Mouse (Mus musculus) limb, embryonic 13.5 days (tissue): ENCODE measurements around the gene H1f0. TPM values are rescaled to one million over a fixed set of nuclear protein-coding genes. Genes with fewer than 3 reads are reported as not detected.

Experiments
- ATAC-seq: fragments of 200-750 bp; cut with Nextera tagmentation; 2 replicates; pipeline ENCODE4 v1.8.0; 2017; ENCODE audit warnings: low read depth, moderate number of reproducible peaks, moderate TSS enrichment; ENCODE audit not compliant: low FRiP score
- H3K27ac ChIP-seq: fragments of 300-500 bp; sonication (generic); 2 replicates; pipeline ENCODE4 v1.5.1; 2015; ENCODE audit warnings: inconsistent platforms, mild to moderate bottlenecking, moderate library complexity
- H3K27me3 ChIP-seq: fragments of 300-500 bp; sonication (generic); 2 replicates; pipeline ENCODE4 v1.6.1; 2015; ENCODE audit warnings: mild to moderate bottlenecking, inconsistent platforms
- H3K36me3 ChIP-seq: fragments of 300-500 bp; sonication (generic); 2 replicates; pipeline ENCODE4 v1.6.1; 2015; ENCODE audit warnings: inconsistent platforms, mild to moderate bottlenecking, moderate library complexity
- H3K4me1 ChIP-seq: fragments of 300-500 bp; sonication (generic); 2 replicates; pipeline ENCODE4 v1.6.1; 2015; ENCODE audit warnings: inconsistent platforms
- H3K4me2 ChIP-seq: fragments of 300-500 bp; sonication (generic); replicated peaks from 2 replicates; pipeline ENCODE4 v1.6.1; 2015; ENCODE audit warnings: inconsistent platforms, mild to moderate bottlenecking, moderate library complexity
- H3K4me3 ChIP-seq: fragments of 300-500 bp; sonication (generic); 2 replicates; pipeline ENCODE4 v1.5.1; 2015; ENCODE audit warnings: moderate library complexity, mild to moderate bottlenecking, inconsistent platforms
- H3K9ac ChIP-seq: fragments of 300-500 bp; sonication (generic); 2 replicates; pipeline ENCODE4 v1.6.1; 2015; ENCODE audit warnings: mild to moderate bottlenecking, inconsistent platforms
- H3K9me3 ChIP-seq: fragments of 300-500 bp; sonication (generic); 2 replicates; pipeline ENCODE4 v1.6.1; 2016; ENCODE audit warnings: inconsistent platforms
- WGBS: fragments of 180-500 bp; shearing (Covaris S2); methylation state at CpG from one replicate; pipeline ENCODE4 v1.1.7; 2015; 5-methylcytosine and 5-hydroxymethylcytosine counted together
- polyA plus RNA-seq: library from polyadenylated mRNA; unstranded; fragments of >200 nt; fragmentation: Nextera tagmentation; extraction: Ambion mirVana; gene quantifications from 2 replicates; pipeline ENCODE4 v1.2.1, GENCODE M21; 2015

The H1f0 gene
- polyA plus RNA-seq, 1 experiment from 2014 or later: 558 TPM

- Histone ChIP-seq H3K27ac (no peak overlapping the region), H3K4me2 (no peak overlapping the region), H3K9me3 (no peaks in the 10 kb centered on the region), H3K27me3 (no peaks in the 10 kb centered on the region), H3K4me3 (no peak overlapping the region), H3K4me1 (peaks cover 24% of the 10 kb centered on the region), H3K9ac (no peak overlapping the region), H3K36me3 (peaks cover 87% of the 10 kb centered on the region)
- ATAC-seq: no peak
- 94% methylated on average over 25 of the region's 25 CpGs for WGBS
Measured at GRCm38 (mm10) chr15:78990970-78991525, 37.2 kb upstream of the H1f0 start.

DNA sequence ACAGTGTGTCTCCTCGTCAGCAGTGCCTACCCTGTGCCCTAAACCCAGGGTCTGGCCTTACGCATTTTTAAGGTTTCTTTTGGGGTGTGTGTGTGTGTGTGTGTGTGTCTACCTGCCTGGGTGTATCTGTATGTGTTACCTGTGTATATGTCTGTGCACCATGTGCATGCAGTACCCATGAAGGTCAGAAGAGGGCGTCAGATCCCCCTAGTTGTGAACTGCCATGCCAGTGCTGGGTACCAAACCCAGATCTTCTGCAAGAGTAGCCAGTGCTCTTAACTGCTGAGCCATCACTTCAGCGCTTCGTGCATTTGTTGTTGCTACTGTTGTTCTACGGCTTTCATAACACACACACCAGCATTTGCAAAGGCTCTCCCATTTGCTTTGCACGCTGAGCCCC, 36.0 kb upstream of the H1f0 start:
- no peak overlapping the region for H3K4me2 ChIP-seq
- WGBS: 95% methylated on average over 7 of the region's 7 CpGs
- peaks cover 12% of the 10 kb centered on the region for H3K4me1 ChIP-seq
- no peaks in the 10 kb centered on the region for H3K27me3 ChIP-seq
- H3K9me3 ChIP-seq: no peaks in the 10 kb centered on the region
- peaks cover 98% of the 10 kb centered on the region for H3K36me3 ChIP-seq
- H3K4me3 ChIP-seq: no peak overlapping the region
- H3K27ac ChIP-seq: no peak overlapping the region
- H3K9ac ChIP-seq: no peak overlapping the region
- ATAC-seq: no peak

DNA sequence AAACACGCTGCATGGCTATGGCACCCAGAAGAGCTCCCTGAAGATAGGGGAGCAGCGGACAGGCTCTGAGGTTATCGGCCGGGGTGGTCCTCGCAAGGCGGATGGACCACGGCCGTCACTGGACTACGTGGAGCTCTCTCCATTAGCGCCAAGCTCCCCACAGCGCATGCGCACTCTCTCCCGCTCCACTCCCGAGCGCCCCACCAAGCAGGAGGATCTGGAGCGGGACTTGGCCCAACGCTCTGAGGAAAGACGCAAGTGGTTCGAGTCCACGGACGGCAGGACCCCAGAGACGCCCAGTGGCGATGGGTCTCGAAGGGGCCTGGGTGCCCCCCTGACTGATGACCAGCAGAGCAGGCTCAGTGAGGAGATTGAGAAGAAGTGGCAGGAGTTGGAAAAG, 35.3 kb upstream of the H1f0 start:
- peaks cover 99% of the 10 kb centered on the region for H3K36me3 ChIP-seq

DNA sequence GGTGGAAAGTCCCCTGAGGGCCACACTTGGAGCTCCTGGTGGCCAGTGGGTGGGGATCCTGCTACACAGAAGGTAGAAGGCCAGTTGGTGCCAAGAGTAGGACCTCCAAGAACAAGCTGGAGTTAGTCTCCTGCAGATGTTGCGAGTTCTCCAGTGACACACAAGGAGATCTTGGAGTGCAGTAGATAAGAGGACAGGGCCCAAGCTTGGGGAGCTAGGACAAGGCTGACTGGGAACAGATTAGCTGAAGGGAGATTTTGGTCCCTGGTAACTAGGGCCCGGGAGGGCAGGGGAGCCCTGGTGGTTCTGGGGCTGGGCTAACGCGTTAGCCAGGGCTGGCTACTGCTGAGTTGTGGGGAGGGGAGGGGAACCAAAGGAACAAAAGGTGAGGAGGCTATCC, 32.3 kb upstream of the H1f0 start:
- H3K9me3 ChIP-seq: no peaks in the 10 kb centered on the region
- no peaks in the 10 kb centered on the region for H3K27me3 ChIP-seq
- no peak overlapping the region for H3K27ac ChIP-seq
- no peak overlapping the region for H3K9ac ChIP-seq
- peaks cover 99% of the 10 kb centered on the region for H3K36me3 ChIP-seq
- H3K4me1 ChIP-seq: no peaks in the 10 kb centered on the region
- WGBS: 89% methylated on average over 4 of the region's 4 CpGs
- no peak for ATAC-seq
- no peak overlapping the region for H3K4me3 ChIP-seq
- H3K4me2 ChIP-seq: no peak overlapping the region

More for the DNA sequence above, 35.3 kb upstream of the H1f0 start:
- Histone ChIP-seq H3K9ac (no peak overlapping the region), H3K27ac (no peak overlapping the region), H3K27me3 (no peaks in the 10 kb centered on the region), H3K4me3 (no peak overlapping the region), H3K9me3 (no peaks in the 10 kb centered on the region), H3K4me1 (peaks cover 9% of the 10 kb centered on the region), H3K4me2 (no peak overlapping the region)
- ATAC-seq: no peak
- WGBS: 95% methylated on average over 24 of the region's 24 CpGs

- Histone ChIP-seq H3K27ac (no peak overlapping the region), H3K9ac (no peak overlapping the region), H3K4me1 (no peaks in the 10 kb centered on the region), H3K4me3 (no peak overlapping the region), H3K9me3 (no peaks in the 10 kb centered on the region), H3K4me2 (no peak overlapping the region), H3K36me3 (peaks cover 99% of the 10 kb centered on the region), H3K27me3 (no peaks in the 10 kb centered on the region)
- ATAC-seq: no peak
- WGBS: 81% methylated on average over 3 of the region's 3 CpGs
Measured at GRCm38 (mm10) chr15:78996663-78997062, 31.6 kb upstream of the H1f0 start.

DNA sequence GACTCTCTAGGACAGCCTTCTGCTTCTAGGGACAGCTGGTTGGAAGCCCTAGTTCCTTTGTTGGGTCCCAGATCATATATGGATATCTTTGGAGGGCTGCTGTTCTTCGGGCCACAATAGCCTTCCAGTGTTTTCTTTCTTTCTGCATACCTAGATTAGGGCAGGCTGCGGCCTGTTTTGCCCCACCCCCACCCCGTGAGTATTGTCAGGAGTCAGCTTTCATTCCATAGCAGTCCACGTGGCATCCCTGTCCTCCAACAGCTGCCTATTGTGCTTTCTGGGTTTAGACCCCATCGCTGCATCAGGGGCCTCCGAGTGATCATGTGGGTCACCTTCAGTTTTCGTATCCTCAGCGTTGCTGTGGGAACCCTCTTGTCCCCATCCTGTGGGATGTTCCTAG, 29.9 kb upstream of the H1f0 start:
- Histone ChIP-seq H3K9ac (no peak overlapping the region), H3K4me1 (no peaks in the 10 kb centered on the region), H3K4me2 (no peak overlapping the region), H3K36me3 (peaks cover 99% of the 10 kb centered on the region), H3K4me3 (no peak overlapping the region), H3K27me3 (no peaks in the 10 kb centered on the region), H3K9me3 (no peaks in the 10 kb centered on the region), H3K27ac (peak overlapping the region; percentile 34; the same call in 1 of the 2 replicates)
- 68% methylated on average over 8 of the region's 8 CpGs for WGBS
- no peak for ATAC-seq

GRCm38 (mm10) chr15:78999586-78999985, 28.7 kb upstream of the H1f0 start:
- WGBS: 82% methylated on average over 11 of the region's 11 CpGs

DNA sequence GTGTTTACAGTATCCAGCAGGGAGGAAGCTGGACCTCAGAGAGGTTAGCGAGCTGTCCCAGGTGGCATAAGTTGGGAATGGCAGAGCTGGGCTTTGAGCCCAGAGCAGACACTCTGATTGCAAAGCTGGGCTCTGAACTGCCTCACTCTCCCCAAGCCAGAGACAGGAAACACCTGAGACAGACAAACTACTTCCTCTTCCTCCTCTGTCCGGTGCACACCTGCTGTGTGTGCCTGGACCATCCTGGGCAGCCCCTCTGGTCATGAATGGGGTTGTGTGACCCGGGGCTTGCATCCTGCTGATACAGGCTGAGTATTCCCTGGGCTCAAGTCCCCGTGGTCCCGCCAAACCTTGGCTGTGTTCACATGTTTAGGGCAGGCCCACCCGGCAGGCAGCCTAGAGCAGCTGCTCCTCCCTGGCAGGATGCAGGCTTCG, 27.9 kb upstream of the H1f0 start:
- 76% methylated on average over 7 of the region's 7 CpGs for WGBS

More at GRCm38 (mm10) chr15:78999586-78999985, 28.7 kb upstream of the H1f0 start:
- ATAC-seq: no peak
- no peaks in the 10 kb centered on the region for H3K27me3 ChIP-seq
- H3K4me2 ChIP-seq: no peak overlapping the region
- no peak overlapping the region for H3K9ac ChIP-seq
- H3K4me1 ChIP-seq: no peaks in the 10 kb centered on the region
- H3K9me3 ChIP-seq: no peaks in the 10 kb centered on the region
- peak overlapping the region; percentile 28; the same call in 1 of the 2 replicates for H3K27ac ChIP-seq
- H3K36me3 ChIP-seq: peaks cover 99% of the 10 kb centered on the region
- no peak overlapping the region for H3K4me3 ChIP-seq

GRCm38 (mm10) chr15:79001559-79001958, 26.7 kb upstream of the H1f0 start:
- WGBS: 89% methylated on average over 5 of the region's 5 CpGs
- Histone ChIP-seq H3K36me3 (peaks cover 99% of the 10 kb centered on the region), H3K27me3 (no peaks in the 10 kb centered on the region)

More for the DNA sequence above, 27.9 kb upstream of the H1f0 start:
- no peaks in the 10 kb centered on the region for H3K9me3 ChIP-seq
- no peak overlapping the region for H3K9ac ChIP-seq
- no peak overlapping the region for H3K4me2 ChIP-seq
- no peak overlapping the region for H3K4me3 ChIP-seq
- no peaks in the 10 kb centered on the region for H3K4me1 ChIP-seq
- no peaks in the 10 kb centered on the region for H3K27me3 ChIP-seq
- no peak for ATAC-seq
- peaks cover 99% of the 10 kb centered on the region for H3K36me3 ChIP-seq
- no peak overlapping the region for H3K27ac ChIP-seq

GRCm38 (mm10) chr15:79002036-79002435, 26.2 kb upstream of the H1f0 start:
- H3K27ac ChIP-seq: no peak overlapping the region
- no peak overlapping the region for H3K4me3 ChIP-seq
- no peaks in the 10 kb centered on the region for H3K27me3 ChIP-seq
- 43% methylated on average over 19 of the region's 19 CpGs for WGBS
- no peak overlapping the region for H3K4me2 ChIP-seq
- no peaks in the 10 kb centered on the region for H3K4me1 ChIP-seq
- H3K36me3 ChIP-seq: peaks cover 99% of the 10 kb centered on the region
- no peaks in the 10 kb centered on the region for H3K9me3 ChIP-seq
- ATAC-seq: no peak
- H3K9ac ChIP-seq: no peak overlapping the region

More at GRCm38 (mm10) chr15:79001559-79001958, 26.7 kb upstream of the H1f0 start:
- Histone ChIP-seq H3K9me3 (no peaks in the 10 kb centered on the region), H3K9ac (no peak overlapping the region), H3K4me2 (no peak overlapping the region), H3K4me1 (no peaks in the 10 kb centered on the region), H3K4me3 (no peak overlapping the region), H3K27ac (no peak overlapping the region)
- ATAC-seq: no peak

GRCm38 (mm10) chr15:79003079-79003478, 25.2 kb upstream of the H1f0 start:
- Histone ChIP-seq H3K36me3 (peaks cover 97% of the 10 kb centered on the region), H3K4me2 (no peak overlapping the region), H3K9ac (no peak overlapping the region), H3K4me1 (no peaks in the 10 kb centered on the region), H3K27ac (no peak overlapping the region), H3K27me3 (no peaks in the 10 kb centered on the region), H3K9me3 (no peaks in the 10 kb centered on the region), H3K4me3 (no peak overlapping the region)
- 88% methylated on average over 3 of the region's 3 CpGs for WGBS
- ATAC-seq: no peak

GRCm38 (mm10) chr15:79005581-79005980, 22.7 kb upstream of the H1f0 start:
- Histone ChIP-seq H3K36me3 (peaks cover 77% of the 10 kb centered on the region), H3K9me3 (no peaks in the 10 kb centered on the region), H3K27ac (no peak overlapping the region), H3K4me1 (no peaks in the 10 kb centered on the region), H3K4me3 (no peak overlapping the region), H3K27me3 (no peaks in the 10 kb centered on the region), H3K4me2 (no peak overlapping the region), H3K9ac (no peak overlapping the region)
- no peak for ATAC-seq
- 91% methylated on average over 9 of the region's 9 CpGs for WGBS

DNA sequence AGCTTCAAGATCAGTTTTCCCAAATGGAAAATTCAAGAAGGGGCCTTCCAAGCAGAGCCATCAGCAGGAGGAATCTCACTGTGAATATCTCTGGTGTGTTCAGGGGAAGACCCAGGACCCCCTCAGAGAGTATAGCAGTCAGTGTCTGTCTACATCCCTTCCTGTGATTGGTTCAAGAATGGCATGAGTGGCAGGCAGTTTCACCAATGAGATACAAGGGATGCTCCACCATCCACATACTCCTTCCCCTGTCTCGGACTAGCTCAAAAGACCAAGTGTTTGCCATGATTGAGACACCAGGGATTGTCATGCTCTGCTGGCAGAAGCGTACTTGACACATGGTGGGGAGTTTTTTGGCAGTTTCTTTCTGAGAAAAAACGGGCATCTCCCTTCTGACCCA, 21.6 kb upstream of the H1f0 start:
- Histone ChIP-seq H3K27ac (no peak overlapping the region), H3K4me2 (no peak overlapping the region), H3K9me3 (no peaks in the 10 kb centered on the region), H3K4me1 (no peaks in the 10 kb centered on the region), H3K36me3 (peaks cover 67% of the 10 kb centered on the region), H3K9ac (no peak overlapping the region), H3K4me3 (no peak overlapping the region), H3K27me3 (no peaks in the 10 kb centered on the region)
- WGBS: 74% methylated on average over 3 of the region's 3 CpGs
- ATAC-seq: no peak
